Mouse (Mus musculus) forebrain, embryonic 12.5 days (tissue): Measurements from ENCODE around the gene Sprr4. TPM values are rescaled to one million over a fixed set of nuclear protein-coding genes. Genes with fewer than 3 reads are reported as not detected.

Source experiments
- ATAC-seq: fragments of 200-750 bp; cut with Nextera tagmentation; 2 replicates; pipeline ENCODE4 v1.8.0; 2017; ENCODE audit warnings: moderate TSS enrichment; ENCODE audit not compliant: low FRiP score
- H3K27ac ChIP-seq: fragments of 300-500 bp; sonication (generic); 2 replicates; pipeline ENCODE4 v1.5.1; 2016; ENCODE audit warnings: mild to moderate bottlenecking
- H3K27me3 ChIP-seq: fragments of 300-500 bp; sonication (generic); 2 replicates; pipeline ENCODE4 v1.6.1; 2016; ENCODE audit warnings: mild to moderate bottlenecking
- H3K36me3 ChIP-seq: fragments of 300-500 bp; sonication (generic); replicated peaks from 2 replicates; pipeline ENCODE4 v1.6.1; 2016; ENCODE audit warnings: mild to moderate bottlenecking
- H3K4me1 ChIP-seq: fragments of 300-500 bp; sonication (generic); 2 replicates; pipeline ENCODE4 v1.6.1; 2016
- H3K4me2 ChIP-seq: fragments of 300-500 bp; sonication (generic); 2 replicates; pipeline ENCODE4 v1.6.1; 2016; ENCODE audit warnings: mild to moderate bottlenecking, moderate library complexity
- H3K4me3 ChIP-seq: fragments of 300-500 bp; sonication (generic); replicated peaks from 2 replicates; pipeline ENCODE4 v1.5.1; 2016; ENCODE audit warnings: mild to moderate bottlenecking
- H3K9ac ChIP-seq: fragments of 300-500 bp; sonication (generic); 2 replicates; pipeline ENCODE4 v1.6.1; 2016; ENCODE audit warnings: mild to moderate bottlenecking
- H3K9me3 ChIP-seq: fragments of 300-500 bp; sonication (generic); 2 replicates; pipeline ENCODE4 v1.6.1; 2016
- WGBS: fragments of 180-500 bp; shearing (Covaris S2); methylation state at CpG from one replicate; pipeline ENCODE4 v1.1.7; 2016; 5-methylcytosine and 5-hydroxymethylcytosine counted together
- polyA plus RNA-seq: library from polyadenylated mRNA; unstranded; fragments of >200 nt; fragmentation: Nextera tagmentation; extraction: Ambion mirVana; gene quantifications from 2 replicates; pipeline ENCODE4 v1.2.1, GENCODE M21; 2016

The Sprr4 gene
- polyA plus RNA-seq, 1 experiment from 2014 or later = not detected

GRCm38 (mm10) chr3:92455151-92455550 is 45.1 kb downstream of the Sprr4 start:
- no peaks in the 10 kb centered on the region for H3K9me3 ChIP-seq
- WGBS = 91% methylated on average over 5 of the region's 5 CpGs
- ATAC-seq = no peak

More at GRCm38 (mm10) chr3:92455151-92455550, 45.1 kb downstream of the Sprr4 start:
- Histone ChIP-seq H3K4me2 (no peak overlapping the region), H3K27ac (no peak overlapping the region), H3K27me3 (no peaks in the 10 kb centered on the region), H3K36me3 (no peaks in the 10 kb centered on the region), H3K9ac (no peak overlapping the region), H3K4me3 (no peak overlapping the region), H3K4me1 (no peaks in the 10 kb centered on the region)

Other genes with a start within 250 kb of the Sprr4 start
- gene Sprr2a3, start 215.1 kb downstream of the Sprr4 start, polyA plus RNA-seq = not detected in 2 replicates
- gene Sprr2b, start 183.9 kb downstream of the Sprr4 start, polyA plus RNA-seq = not detected in 2 replicates
- not detected in 2 replicates for gene Sprr2d, start 161.4 kb downstream of the Sprr4 start, polyA plus RNA-seq
- gene Sprr2e, start 148.3 kb downstream of the Sprr4 start, polyA plus RNA-seq = not detected in 2 replicates
- not detected in 2 replicates for gene Sprr2f, start 135.3 kb downstream of the Sprr4 start, polyA plus RNA-seq
- not detected in 2 replicates for gene Sprr2h, start 114.8 kb downstream of the Sprr4 start, polyA plus RNA-seq
- gene Sprr2i, start 92.5 kb downstream of the Sprr4 start, polyA plus RNA-seq = not detected in 2 replicates
- not detected in 2 replicates for gene Sprr2j-ps, start 82.4 kb downstream of the Sprr4 start, polyA plus RNA-seq
- 6.6 and 9.4 TPM in 2 replicates for gene Gm9774, start 71.1 kb downstream of the Sprr4 start, polyA plus RNA-seq
- not detected in 2 replicates for gene Sprr2k, start 67.9 kb downstream of the Sprr4 start, polyA plus RNA-seq
- not detected in 2 replicates for gene Sprr1b, start 61.7 kb downstream of the Sprr4 start, polyA plus RNA-seq
- gene Sprr3, start 41.8 kb downstream of the Sprr4 start, polyA plus RNA-seq = not detected in 2 replicates
- gene Sprr1a, start 14.6 kb downstream of the Sprr4 start, polyA plus RNA-seq = not detected in 2 replicates
- not detected in 2 replicates for gene 2310046K23Rik, start 34.0 kb upstream of the Sprr4 start, polyA plus RNA-seq
- not detected in 2 replicates for gene Ivl, start 73.2 kb upstream of the Sprr4 start, polyA plus RNA-seq
- not detected in 2 replicates for gene Smcp, start 88.5 kb upstream of the Sprr4 start, polyA plus RNA-seq
- gene 2210017I01Rik, start 107.0 kb upstream of the Sprr4 start, polyA plus RNA-seq = not detected in 2 replicates
- gene Lce6a, start 121.2 kb upstream of the Sprr4 start, polyA plus RNA-seq = not detected in 2 replicates
- not detected in 2 replicates for gene Lce1a1, start 147.8 kb upstream of the Sprr4 start, polyA plus RNA-seq
- gene Lce1b, start 156.4 kb upstream of the Sprr4 start, polyA plus RNA-seq = not detected in 2 replicates
- not detected in 2 replicates for gene Lce1a2, start 169.8 kb upstream of the Sprr4 start, polyA plus RNA-seq
- not detected in 2 replicates for gene Lce1c, start 178.8 kb upstream of the Sprr4 start, polyA plus RNA-seq
- gene Lce1d, start 186.7 kb upstream of the Sprr4 start, polyA plus RNA-seq = not detected in 2 replicates
- gene Lce1e, start 208.6 kb upstream of the Sprr4 start, polyA plus RNA-seq = not detected in 2 replicates
- not detected in 2 replicates for gene Lce1f, start 219.9 kb upstream of the Sprr4 start, polyA plus RNA-seq
- gene Gm38119, start 238.6 kb upstream of the Sprr4 start, polyA plus RNA-seq = not detected in 2 replicates